Mouse (Mus musculus) kidney, postnatal 25 days (tissue): ENCODE data around the gene Pias4.

ENCODE experiments used
- DNase-seq, 2 experiments: peaks; one replicate each; pipeline ENCODE4 v3.0.0; 2021; ENCODE audit warnings: mixed read lengths in 2 of 2

Pias4 gene

DNA sequence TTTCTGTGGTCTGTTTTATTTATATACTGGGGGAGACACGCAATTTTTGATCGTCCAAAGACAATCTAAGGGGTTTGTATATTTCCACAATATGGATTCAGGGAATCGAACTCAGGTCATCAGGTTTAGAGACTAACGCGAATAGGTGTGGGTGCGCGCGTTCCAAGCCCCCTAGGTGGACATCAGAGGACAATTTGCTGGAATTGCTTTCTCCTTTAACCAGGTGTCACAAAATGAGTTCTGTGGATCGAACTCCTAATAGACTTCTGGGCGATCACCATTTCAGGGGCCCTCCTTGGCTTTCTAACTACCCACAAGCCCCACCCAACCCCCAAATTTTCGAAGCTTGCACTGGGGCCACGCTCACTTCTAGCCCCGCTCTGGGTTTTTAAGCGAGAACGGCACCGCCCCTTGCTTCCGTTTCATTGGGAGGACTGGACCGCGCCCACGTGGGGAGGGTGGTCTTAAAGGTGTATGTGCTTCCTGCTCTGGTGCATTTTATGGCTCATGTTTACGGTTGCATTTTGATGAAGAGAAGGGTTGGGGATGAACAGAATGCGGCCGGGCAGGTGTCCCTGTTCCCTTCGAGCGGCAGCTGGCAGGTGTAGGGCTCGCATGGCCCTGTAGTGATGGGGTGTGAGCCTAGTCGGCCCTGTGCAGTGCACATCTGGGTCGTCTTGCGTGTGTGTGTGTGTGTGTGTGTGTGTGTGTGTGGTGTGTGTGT, 960 bp upstream of the Pias4 start:
- DNase-seq, result peak; percentile 93 to 95

DNA sequence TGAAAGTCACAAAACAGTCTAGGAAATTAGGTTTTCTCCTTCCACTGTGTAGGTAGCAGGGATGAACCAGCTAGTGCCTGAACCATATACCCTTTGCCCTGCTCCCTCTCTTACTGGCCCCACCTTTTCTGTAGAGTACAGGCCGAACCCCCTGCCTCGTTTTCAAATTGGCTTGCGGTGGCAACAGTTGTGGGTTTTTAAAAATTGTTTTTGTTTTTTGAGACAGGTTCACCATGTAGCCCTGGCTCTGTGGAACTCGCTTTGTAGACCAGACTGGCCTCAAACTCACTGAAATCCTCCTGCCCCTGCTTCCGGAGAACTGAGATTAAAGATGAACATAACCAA, 336 bp upstream of the Pias4 start:
- no peak for DNase-seq

DNA sequence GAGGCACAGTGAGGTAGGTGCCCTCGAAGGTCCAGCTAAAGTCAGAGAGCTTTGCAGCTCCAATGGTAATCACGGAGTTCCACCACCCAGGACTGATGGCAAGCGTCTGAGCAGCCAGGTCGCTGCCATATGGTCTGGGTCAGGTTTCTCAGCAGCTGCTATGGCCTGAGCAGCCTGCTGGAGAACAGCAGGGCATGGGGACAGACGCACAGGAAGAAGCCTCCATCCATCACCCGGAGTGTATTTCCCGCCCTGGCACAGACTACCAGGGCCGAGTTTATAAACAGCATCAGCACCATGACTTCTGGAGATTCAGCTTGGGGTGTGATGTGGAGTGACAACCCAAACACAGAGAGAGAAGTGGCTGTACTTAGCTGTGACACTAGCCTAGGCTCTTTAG, 2.6 kb downstream of the Pias4 start:
- DNase-seq, result no peak

DNA sequence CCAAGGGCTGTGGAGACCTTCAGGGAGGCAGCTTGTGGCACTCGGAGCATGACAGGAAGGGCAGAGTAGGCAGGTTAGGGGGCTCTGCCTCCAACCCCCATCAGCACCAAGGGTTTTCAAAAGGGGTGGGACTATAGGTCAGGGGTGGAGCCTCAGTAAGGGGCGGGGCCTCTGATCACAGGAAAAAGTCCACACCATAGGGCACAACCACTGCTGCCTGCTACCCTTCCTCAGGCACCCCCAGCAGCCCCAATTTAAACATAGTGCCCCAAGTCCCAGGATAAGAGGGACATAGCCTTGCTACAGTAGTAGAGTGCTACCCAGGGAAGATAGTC, 5.4 kb downstream of the Pias4 start:
- no peak for DNase-seq

DNA sequence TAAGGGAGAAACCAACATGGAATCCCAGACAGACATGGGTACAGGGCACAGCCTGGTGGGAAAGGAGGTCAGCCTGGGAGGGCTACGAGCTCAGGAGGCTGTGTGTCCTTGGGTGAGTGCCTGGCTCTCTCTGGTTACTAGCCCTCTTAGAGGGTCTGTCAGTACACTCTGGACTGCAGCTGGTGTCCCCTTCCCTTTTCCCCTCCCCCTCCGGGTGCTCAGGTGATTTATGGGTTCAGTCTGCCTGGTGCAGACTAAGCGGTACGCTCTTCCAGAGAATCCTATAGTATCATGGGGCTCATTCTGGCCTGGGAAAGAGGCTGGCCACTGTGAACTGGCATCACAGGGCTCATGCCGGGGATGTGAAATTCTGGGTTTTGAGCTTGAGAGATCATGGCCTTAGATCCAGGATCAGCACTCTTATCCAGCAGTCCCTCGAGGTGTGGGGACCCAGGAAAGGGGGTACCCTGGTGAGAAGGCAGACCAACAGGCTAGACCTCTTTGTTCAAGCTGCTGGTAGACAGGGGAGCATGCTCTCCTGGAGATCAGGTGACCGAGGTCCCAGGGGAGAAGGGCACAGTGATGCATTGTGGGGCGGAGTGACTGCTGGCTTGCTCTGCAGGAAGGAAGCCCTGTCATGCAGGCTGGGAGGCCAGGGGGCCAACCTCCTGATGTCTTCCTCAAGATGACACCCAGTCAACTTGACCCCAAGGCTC, 6.0 kb downstream of the Pias4 start:
- peak; percentile 72 to 85 for DNase-seq

DNA sequence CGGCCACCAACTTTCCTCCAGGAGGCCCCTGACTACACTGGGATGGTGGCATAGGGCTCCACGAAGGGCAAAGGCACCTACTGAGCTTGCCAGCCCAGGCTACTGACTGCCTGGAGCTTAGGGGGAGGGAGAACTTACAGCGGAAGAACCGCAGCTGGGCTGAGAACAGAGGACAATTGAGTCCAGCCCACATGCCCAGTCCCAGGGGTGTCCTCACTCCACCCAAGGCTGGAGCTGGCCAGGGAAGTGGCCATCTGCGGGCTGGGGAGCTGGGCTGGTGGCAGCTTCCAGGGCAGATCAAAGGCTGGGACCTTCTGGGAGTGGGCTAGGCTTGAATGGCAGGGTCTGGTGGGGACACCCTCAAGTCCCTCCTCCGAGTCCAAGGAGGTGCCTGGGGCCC, 13.0 kb downstream of the Pias4 start:
- no peak for DNase-seq

DNA sequence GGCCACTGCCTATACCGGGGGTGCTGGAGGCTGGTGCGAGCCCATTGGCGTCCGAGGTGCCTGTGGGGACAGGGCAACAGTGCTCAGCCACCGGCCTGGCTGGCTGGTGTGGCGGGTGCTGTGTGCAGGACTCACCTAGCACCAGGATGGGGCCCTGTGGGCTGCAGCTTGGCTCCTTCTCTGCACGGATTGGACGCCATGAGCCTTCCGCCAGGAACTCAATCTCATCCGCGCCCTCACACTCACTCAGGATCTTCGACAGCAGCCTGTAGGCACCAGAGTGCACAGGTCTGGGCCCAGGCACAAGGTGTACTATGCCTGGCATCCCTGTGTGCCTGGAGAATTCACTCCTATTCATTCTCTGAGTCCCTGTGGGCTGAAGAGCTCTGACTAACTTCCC, 13.4 kb downstream of the Pias4 start:
- DNase-seq, result no peak

DNA sequence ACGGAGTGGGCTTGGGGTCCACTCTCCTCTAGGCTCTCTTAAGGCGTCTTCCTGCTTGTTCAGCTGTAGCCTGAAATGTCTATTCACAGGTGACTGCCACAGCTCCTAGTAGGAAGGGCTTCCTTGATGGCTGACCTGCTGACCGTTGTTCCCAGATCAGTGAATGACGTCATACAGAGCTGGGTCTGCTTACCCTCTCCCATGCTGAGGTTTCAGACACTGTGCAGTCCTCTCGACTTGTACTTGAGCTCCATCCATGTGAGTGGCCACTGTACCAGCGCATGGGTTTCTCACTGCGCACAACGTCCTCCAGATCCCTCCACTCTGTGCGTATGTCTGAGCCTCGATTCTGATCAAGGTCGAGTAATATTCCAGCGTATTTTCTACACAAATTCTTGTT, 15.1 kb downstream of the Pias4 start:
- no peak for DNase-seq

DNA sequence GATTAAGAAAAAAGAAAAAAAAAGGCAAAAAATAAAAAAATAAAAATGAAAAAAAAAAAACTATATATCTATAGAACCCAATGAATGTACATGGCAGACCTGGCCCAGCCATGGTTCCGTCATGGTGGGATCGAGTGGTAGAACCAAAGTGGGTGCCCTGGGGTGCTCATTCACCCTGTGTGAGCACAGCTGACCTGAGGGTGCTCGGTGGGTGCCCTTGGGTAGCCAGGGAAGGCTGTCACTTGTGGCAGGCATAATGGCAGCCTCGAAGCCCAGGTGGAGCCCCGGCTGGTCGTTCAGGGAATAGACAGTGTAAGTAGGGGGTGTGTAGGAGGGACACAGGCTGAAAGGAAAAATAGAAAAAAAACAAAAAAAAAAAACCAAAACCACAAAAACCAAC, 16.5 kb downstream of the Pias4 start:
- no peak for DNase-seq

DNA sequence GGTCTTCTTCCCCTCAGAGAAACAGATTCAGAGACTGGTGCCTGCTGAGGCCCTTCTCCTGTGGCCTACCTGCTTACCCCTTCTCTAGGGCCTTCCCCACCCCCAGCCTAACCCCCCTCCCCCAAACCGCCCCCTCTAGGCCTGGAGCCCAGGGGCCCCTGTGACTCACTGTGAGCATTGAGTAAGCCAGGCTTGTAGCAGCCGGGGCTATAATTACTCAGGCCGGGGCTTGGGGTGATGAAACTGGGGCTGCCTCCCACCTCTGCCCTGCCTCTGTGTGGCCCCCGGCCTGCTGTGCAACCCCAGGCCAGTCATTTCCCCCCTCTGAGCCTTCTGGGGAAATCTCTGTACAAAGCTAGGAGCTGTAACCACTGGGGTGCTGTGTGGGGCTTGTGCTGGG, 21.4 kb downstream of the Pias4 start:
- DNase-seq, result no peak

DNA sequence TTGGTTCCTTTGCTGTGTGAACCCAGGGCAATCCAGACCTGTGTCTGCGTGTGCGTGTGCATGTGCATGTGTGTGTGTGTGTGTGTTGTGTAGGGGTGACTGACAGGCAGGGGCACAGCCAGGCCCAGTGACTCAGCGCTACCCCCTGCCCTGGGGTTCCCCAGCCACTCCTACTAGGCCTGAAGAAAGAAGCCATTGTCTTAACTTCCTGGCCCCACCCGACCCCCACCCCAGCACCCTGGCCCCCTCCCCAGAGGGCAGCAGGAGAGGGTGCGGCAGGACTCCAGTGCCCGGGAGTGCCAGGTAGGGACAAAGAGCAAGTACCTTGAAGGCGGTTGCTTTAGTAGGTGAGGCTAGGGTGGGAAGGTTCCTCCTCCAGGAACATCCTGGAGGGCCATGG, 21.9 kb downstream of the Pias4 start:
- DNase-seq, result no peak

DNA sequence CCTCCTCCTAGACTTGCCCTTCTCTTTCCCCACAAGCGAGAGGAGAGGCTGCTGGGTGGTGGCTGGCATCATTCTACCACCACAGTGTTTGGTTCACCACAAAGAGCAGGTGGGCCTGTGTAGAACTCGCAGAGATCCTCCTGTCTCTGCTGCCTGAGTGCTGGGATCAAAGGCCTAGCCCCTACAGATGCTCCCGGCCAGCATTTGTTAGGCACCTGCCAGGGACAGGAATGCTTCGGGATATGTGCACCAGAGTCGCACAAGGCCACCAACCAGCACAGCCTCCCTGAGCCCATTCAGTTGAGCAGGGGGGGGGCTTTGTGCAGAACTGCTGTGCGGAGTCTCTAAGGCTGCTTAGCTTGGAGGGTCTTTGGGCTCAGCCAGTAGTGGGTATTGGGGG, 22.4 kb downstream of the Pias4 start:
- DNase-seq, result no peak

DNA sequence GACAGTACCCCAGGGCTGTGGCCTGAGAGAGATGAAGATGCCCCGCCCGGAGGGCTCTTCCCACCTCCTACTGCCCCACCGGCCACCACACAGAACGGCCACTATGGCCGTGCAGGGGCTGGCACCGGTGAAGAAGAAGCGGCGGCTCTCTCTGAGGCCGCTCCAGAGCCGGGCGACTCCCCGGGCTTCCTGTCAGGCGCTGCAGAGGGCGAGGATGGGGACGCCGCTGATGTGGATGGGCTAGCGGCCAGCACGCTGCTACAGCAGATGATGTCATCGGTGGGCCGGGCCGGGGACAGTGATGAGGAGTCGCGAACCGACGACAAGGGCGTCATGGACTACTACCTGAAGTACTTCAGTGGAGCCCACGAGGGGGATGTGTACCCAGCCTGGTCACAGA, 23.1 kb downstream of the Pias4 start:
- peak; percentile 53 to 76 for DNase-seq

DNA sequence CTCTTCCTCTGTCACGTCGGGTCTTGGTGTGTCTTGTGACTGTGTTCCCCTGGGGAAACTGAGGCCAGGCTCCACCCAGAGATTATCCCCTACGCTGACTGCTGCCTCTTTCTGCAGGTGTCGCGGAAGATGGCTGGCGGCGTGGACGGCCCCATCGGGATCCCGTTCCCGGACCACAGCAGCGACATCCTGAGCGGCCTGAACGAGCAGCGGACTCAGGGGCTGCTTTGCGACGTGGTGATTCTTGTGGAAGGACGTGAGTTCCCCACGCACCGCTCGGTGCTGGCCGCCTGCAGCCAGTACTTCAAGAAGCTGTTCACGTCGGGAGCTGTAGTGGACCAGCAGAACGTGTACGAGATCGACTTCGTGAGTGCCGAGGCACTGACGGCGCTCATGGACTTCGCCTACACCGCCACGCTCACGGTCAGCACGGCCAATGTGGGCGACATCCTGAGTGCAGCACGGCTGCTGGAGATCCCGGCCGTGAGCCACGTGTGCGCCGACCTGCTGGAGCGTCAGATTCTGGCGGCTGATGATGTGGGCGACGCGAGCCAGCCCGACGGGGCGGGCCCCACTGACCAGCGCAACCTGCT, 23.8 kb downstream of the Pias4 start:
- no peak for DNase-seq

DNA sequence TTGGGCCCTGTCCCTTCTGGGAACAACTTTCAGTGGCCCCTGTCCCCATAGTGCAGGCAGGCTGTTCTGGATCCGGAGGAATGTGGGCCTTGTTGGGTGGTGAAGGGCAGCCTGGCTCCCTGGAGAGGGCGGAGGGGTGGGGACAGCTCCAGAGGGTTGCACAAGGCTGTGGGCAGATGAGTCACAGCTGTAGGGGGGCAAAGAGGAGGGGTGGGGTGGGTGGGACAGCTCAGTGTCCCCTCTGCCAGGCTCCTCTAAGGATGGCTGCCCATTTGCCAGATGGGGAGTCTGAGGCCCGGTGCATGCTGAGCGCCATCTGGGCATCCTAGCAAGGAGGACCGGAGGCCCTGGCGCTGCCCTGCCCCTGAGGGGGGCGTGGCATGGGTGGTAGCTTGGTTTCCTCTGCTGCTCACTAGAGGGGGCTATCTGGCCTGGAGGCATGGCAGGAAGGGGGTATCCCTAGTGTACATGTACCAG, 24.5 kb downstream of the Pias4 start:
- no peak for DNase-seq

DNA sequence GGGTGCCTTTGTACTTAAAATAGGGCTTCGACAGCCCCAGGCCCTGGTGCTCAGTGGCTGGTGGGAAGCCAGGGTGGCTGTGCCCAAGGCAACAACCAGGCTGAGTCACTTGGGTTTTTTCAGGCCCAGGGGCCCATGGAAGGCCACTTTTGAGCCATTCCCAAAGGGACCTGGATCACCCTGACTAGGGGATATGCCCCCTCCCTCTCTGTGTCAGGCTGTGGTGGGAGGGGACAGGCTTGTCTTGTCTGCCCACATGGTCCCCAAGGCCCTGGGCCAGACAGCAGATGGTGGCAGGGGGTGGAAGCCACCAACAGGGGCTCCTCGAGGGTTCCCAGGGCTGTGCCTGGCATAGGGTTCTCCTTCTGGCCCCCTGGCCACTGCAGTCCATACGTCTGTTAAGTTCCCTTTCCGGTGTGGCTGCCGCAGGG, 25.2 kb downstream of the Pias4 start:
- DNase-seq, result no peak

DNA sequence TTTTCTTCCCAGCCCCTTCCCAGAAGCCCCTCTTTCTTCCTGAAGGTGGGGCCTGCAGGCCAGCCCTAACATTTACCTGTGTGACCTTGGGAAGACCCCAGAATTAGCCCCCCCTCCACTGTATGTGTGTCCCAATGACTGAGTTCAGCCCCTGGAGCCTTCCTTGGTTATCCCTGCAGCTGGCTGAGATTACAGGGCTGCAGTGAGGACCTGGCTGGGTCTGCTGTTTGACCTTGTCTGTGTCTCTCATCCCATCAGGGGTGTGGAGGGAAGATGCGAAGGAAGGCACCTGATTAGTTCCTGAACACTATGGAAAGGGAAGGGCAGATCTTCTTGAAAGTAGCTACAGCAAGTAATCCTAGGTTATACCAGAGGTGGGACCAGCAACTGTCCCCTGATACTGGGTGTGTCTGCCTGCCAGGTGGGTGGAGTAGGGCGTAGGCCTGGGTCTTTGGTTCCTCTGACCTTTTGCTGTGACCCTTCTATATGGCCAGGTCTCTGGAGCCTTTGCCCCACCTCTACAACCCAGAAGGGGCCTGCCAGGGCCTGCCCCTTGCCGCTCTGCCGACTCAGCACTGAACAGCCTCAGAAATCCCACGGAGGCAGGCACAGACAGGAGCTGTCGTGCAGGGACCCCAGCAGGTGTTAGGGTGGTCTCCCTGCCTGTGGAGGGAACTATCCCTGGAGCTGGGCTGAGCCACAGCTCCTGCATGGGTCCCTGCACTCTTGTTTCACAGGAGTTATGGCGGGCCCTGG, 26.1 kb downstream of the Pias4 start:
- DNase-seq, result no peak

DNA sequence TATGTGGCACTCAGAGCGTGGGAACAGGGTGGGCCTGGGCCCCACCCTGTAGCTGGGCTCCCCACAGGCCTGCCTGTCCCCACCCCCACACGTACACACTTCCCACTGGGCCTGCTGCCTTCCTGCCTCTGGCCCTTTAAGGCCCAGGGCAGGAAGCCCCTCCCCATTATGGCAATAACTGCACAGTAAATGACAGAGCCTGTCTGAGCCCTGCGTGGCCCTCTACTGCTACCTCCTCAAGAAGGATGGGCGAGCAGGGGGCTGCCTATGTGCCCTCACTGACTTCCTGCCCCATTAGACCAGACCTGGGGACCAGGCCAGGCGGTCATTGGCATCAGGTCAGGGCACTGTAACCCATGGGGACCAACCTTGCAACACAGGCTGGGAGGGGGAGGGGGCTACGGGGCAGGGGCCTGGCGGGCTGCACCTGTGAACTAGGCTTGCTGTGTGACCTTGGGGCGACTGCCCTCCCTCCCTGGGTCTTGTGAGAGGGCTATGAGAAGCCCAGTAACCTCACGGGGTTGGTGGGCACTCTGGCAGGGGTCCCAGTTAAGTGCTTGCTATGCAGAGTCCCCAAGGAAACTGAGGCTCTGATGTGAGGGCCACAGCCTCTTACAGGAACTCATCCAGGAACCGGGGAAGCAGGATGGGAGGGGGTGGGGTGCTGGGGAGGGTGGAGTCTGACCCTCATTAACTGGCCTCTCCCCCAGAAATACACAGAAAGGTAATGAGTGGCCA, 26.8 kb downstream of the Pias4 start:
- peak; percentile 36 to 69 for DNase-seq

DNA sequence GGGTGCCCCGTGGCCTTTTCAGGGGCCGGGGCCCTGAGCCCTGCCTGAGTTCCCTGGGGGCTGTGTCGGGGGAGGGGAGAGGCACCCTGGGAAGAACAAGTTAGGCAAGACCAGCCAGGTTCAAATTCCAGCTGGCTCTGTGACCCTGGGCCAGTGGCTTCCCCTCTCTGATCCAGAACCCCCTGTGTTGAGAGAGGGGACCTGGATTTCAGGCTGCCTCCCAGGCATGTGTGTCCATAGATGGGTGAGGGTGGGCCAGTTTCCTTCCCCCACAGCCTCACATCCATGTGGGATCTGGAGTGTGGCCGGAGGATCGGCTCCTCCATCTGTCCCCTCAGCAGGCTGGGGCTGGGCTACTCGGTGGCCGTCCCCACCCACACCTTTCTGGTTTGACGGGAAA, 27.7 kb downstream of the Pias4 start:
- DNase-seq, result peak; percentile 20 to 66

DNA sequence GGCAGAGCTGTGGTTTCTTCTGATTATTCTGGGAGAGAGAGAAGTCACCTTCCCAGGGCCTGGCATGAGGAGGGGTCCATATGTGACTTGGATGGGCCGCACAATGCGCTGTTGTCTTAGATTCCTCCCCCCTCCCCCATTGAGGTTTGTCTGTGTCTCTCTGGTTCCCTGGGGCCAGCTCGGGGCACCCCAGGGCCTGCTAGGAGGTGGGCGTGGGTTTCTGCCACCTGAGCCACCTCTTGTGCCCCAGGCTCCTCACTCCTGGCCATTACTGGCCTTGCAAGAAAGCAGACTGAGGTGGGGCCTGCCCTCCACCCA, 28.2 kb downstream of the Pias4 start:
- DNase-seq, result no peak

DNA sequence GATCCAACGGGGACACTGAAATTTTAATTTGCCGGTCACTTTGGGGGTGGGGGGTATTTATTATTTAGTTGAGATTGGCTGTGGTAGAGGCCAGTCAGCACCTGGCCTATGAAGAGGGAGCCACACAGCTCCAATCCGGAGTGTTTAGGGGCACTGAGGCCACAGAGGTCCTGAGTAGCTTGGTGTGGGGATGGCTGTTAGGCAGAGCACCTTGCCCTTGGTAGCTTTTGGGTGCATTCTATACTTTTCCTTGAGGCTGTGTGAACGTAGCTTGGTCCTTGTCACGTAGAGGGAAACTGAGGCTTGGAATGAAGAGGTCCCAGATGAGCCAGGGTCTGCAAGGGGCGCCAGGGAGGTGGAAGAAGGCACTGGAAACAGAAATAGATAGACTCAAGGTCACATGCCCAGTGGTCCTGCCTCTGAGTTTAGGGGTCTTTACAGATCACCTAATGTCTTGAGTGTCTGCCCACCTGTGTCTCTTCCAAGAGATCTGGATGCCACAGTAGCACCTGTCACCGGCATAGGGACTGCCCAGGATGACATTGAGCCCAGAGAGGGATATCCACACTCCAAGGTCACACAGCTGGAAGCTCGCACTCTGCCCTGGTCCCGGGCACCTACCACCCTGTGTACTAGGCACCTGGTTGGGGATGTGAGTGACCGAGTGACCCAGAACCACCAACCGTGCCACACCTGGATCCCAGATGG, 28.7 kb downstream of the Pias4 start:
- DNase-seq, result no peak

DNA sequence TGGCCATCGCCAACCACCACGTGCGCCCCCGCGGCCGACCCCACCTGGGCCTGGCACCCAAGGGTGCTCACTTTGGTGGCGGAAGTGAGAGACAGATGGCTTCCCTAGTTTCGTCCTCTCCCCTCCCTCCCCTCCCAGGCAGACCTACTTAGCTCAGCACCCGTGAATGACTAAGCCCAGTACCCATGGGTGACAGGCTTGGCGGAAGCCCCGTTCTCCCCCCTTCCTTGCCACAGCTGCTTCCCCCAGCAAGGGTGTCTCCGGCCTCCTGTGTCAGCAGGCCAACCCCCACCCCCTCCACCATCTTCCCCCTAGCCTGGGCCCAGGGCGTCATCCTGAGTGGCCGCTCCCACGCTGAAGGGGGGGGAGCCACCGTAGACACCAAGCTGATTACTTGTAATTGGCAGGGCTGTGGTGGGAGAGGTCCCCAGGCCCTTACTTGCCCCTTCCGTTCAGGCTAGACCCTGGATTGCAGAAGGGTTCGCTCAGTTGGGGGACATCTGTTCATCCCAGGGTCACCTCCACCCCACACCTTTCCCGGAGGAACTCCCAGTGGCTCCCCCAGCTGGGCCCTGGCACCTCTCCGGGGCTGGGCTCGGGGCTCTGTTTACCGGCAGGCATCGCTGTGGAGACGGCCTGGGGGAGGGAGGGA, 29.5 kb downstream of the Pias4 start:
- DNase-seq, result peak; percentile 29 to 74
